Mouse (Mus musculus) liver, embryonic 12.5 days (tissue): ENCODE data around the gene Slc29a2. TPM values are rescaled to one million over a fixed set of nuclear protein-coding genes. Genes with fewer than 3 reads are reported as not detected.
A peak's percentile ranks its signal among the peaks of the same experiment; 100 is the strongest.

Source experiments
- ATAC-seq: fragments of 200-750 bp; cut with Nextera tagmentation; 2 replicates; pipeline ENCODE4 v1.8.0; 2017; ENCODE audit warnings: moderate number of reproducible peaks, mild to moderate bottlenecking, moderate library complexity
- H3K27ac ChIP-seq: fragments of 300-500 bp; sonication (generic); 2 replicates; pipeline ENCODE4 v1.5.1; 2016; ENCODE audit warnings: mild to moderate bottlenecking
- H3K27me3 ChIP-seq: fragments of 300-500 bp; sonication (generic); replicated peaks from 2 replicates; pipeline ENCODE4 v1.6.1; 2016; ENCODE audit warnings: mild to moderate bottlenecking, moderate library complexity
- H3K36me3 ChIP-seq: fragments of 300-500 bp; sonication (generic); 2 replicates; pipeline ENCODE4 v1.6.1; 2016; ENCODE audit warnings: mild to moderate bottlenecking, moderate library complexity
- H3K4me1 ChIP-seq: fragments of 300-500 bp; sonication (generic); 2 replicates; pipeline ENCODE4 v1.6.1; 2016
- H3K4me2 ChIP-seq: fragments of 300-500 bp; sonication (generic); 2 replicates; pipeline ENCODE4 v1.6.1; 2016; ENCODE audit warnings: mild to moderate bottlenecking, moderate library complexity
- H3K4me3 ChIP-seq: fragments of 300-500 bp; sonication (generic); 2 replicates; pipeline ENCODE4 v1.5.1; 2016; ENCODE audit warnings: mild to moderate bottlenecking, moderate library complexity
- H3K9ac ChIP-seq: fragments of 300-500 bp; sonication (generic); 2 replicates; pipeline ENCODE4 v1.6.1; 2016; ENCODE audit warnings: mild to moderate bottlenecking, moderate library complexity
- H3K9me3 ChIP-seq: fragments of 300-500 bp; sonication (generic); replicated peaks from 2 replicates; pipeline ENCODE4 v1.6.1; 2016; ENCODE audit warnings: mild to moderate bottlenecking, moderate library complexity
- WGBS: fragments of 180-500 bp; shearing (Covaris S2); methylation state at CpG from one replicate; pipeline ENCODE4 v1.1.7; 2016; ENCODE audit not compliant: insufficient replicate concordance; 5-methylcytosine and 5-hydroxymethylcytosine counted together
- polyA plus RNA-seq: library from polyadenylated mRNA; unstranded; fragments of >200 nt; fragmentation: Nextera tagmentation; extraction: Ambion mirVana; gene quantifications from 2 replicates; pipeline ENCODE4 v1.2.1, GENCODE M21; 2016

The Slc29a2 gene
- polyA plus RNA-seq, 1 experiment from 2014 or later: 3.8 TPM

GRCm38 (mm10) chr19:5037678-5038571, 14.3 kb downstream of the Slc29a2 start:
- H3K4me2 ChIP-seq: peak overlapping the region; percentile 91
- 5% methylated on average over 32 of the region's 32 CpGs for WGBS
- peak overlapping the region; percentile 77 for H3K4me3 ChIP-seq
- peak overlapping the region; percentile 73 for H3K9ac ChIP-seq
- no peak for ATAC-seq
- peaks cover 14% of the 10 kb centered on the region for H3K27me3 ChIP-seq
- 0 out of 2 replicates have a peak, but pooled peaks cover under 1% of the 10 kb centered on the region for H3K36me3 ChIP-seq
- H3K9me3 ChIP-seq: no peaks in the 10 kb centered on the region
- H3K4me1 ChIP-seq: peaks cover 42% of the 10 kb centered on the region
- H3K27ac ChIP-seq: 0 out of 2 replicates have a peak overlapping the region, but pooled peaks have one; percentile 59

- Histone ChIP-seq H3K4me2 (peak within 1 kb of the TSS; percentile 91), H3K27me3 (peaks cover 14% of the 10 kb centered on the region), H3K9ac (peak within 1 kb of the TSS; percentile 73), H3K4me3 (peak within 1 kb of the TSS; percentile 77), H3K36me3 (peaks cover 9% of the 10 kb centered on the region; the same call in 1 of the 2 replicates), H3K27ac (peak within 1 kb of the TSS; percentile 59; the same call in 1 of the 2 replicates), H3K9me3 (no peaks in the 10 kb centered on the region), H3K4me1 (peaks cover 42% of the 10 kb centered on the region)
- WGBS: under 1% methylated on average over 41 of the region's 44 CpGs
- ATAC-seq: peak; percentile 81
Measured at GRCm38 (mm10) chr19:5038709-5039156, 15.1 kb downstream of the Slc29a2 start, which contains the start of the genes B4gat1 and AC124502.3. TSS of gene B4gat1 (plus strand) at chr19:5038826. TSS of gene AC124502.3 (plus strand) at chr19:5038891.

DNA sequence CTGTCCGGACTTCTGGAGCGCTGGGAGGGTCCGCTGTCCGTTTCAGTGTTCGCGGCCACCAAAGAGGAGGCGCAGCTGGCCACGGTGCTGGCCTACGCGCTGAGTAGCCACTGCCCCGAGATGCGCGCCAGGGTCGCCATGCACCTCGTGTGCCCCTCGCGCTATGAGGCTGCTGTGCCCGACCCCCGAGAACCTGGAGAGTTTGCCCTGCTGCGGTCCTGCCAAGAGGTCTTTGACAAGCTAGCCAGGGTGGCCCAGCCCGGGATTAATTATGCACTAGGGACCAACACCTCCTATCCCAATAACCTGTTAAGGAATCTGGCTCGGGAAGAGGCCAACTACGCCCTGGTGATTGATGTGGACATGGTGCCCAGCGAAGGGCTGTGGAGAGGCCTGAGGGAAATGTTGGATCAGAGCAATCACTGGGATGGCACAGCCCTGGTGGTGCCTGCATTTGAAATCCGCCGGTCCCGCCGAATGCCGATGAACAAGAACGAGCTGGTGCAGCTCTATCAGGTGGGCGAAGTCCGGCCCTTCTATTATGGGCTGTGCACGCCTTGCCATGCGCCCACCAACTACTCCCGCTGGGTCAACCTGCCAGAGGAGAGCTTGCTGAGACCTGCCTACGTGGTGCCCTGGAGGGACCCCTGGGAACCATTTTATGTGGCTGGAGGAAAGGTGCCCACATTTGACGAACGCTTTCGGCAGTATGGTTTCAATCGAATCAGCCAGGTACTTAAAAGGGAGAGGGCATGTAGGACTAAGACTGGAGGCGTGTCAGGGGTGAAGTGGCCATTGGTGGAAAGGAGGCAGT, 15.8 kb downstream of the Slc29a2 start:
- no peaks in the 10 kb centered on the region for H3K9me3 ChIP-seq
- H3K36me3 ChIP-seq: peaks cover 12% of the 10 kb centered on the region; the same call in 1 of the 2 replicates
- peaks cover 42% of the 10 kb centered on the region for H3K4me1 ChIP-seq
- H3K27ac ChIP-seq: peak overlapping the region; percentile 59; the same call in 1 of the 2 replicates
- H3K27me3 ChIP-seq: peaks cover 14% of the 10 kb centered on the region
- H3K9ac ChIP-seq: peak overlapping the region; percentile 73
- H3K4me2 ChIP-seq: peak overlapping the region; percentile 91
- H3K4me3 ChIP-seq: peak overlapping the region; percentile 77
- 22% methylated on average over 41 of the region's 41 CpGs for WGBS
- no peak for ATAC-seq

- peaks cover 11% of the 10 kb centered on the region for H3K27me3 ChIP-seq
- peak; percentile 82 for ATAC-seq
- H3K4me2 ChIP-seq: peak within 1 kb of the TSS; percentile 91
- peaks cover 42% of the 10 kb centered on the region for H3K4me1 ChIP-seq
- 2% methylated on average over 40 of the region's 40 CpGs for WGBS
- peaks cover 18% of the 10 kb centered on the region for H3K36me3 ChIP-seq
- peak within 1 kb of the TSS; percentile 79 for H3K9ac ChIP-seq
- H3K27ac ChIP-seq: peak within 1 kb of the TSS; percentile 89
- peak within 1 kb of the TSS; percentile 77 for H3K4me3 ChIP-seq
- no peaks in the 10 kb centered on the region for H3K9me3 ChIP-seq
Measured at GRCm38 (mm10) chr19:5040862-5041523, 17.3 kb downstream of the Slc29a2 start, which contains the start of gene Brms1. TSS of gene Brms1 (plus strand) at chr19:5041354.

- Histone ChIP-seq H3K9ac (peak overlapping the region; percentile 79), H3K4me1 (peaks cover 42% of the 10 kb centered on the region), H3K27me3 (peaks cover 11% of the 10 kb centered on the region), H3K27ac (peak overlapping the region; percentile 89), H3K36me3 (peaks cover 24% of the 10 kb centered on the region), H3K4me3 (peak overlapping the region; percentile 77), H3K9me3 (no peaks in the 10 kb centered on the region), H3K4me2 (peak overlapping the region; percentile 91)
- under 1% methylated on average over 16 of the region's 16 CpGs for WGBS
- ATAC-seq: no peak; the same call in 1 of the 2 replicates
Measured at GRCm38 (mm10) chr19:5041588-5041987, 17.9 kb downstream of the Slc29a2 start.

GRCm38 (mm10) chr19:5045531-5045930, 21.9 kb downstream of the Slc29a2 start:
- Histone ChIP-seq H3K4me2 (no peak overlapping the region), H3K27me3 (peaks cover 7% of the 10 kb centered on the region), H3K9me3 (no peaks in the 10 kb centered on the region), H3K4me1 (peaks cover 26% of the 10 kb centered on the region), H3K9ac (no peak overlapping the region), H3K27ac (no peak overlapping the region), H3K4me3 (no peak overlapping the region), H3K36me3 (peaks cover 57% of the 10 kb centered on the region)
- WGBS: 71% methylated on average over 4 of the region's 4 CpGs
- no peak for ATAC-seq

GRCm38 (mm10) chr19:5048138-5049056, 24.7 kb downstream of the Slc29a2 start:
- H3K4me1 ChIP-seq: peaks cover 19% of the 10 kb centered on the region
- H3K27me3 ChIP-seq: peaks cover 36% of the 10 kb centered on the region
- WGBS: 80% methylated on average over 14 of the region's 14 CpGs
- no peak for ATAC-seq
- peaks cover 52% of the 10 kb centered on the region for H3K36me3 ChIP-seq
- no peak overlapping the region for H3K27ac ChIP-seq
- no peak overlapping the region for H3K4me3 ChIP-seq
- H3K4me2 ChIP-seq: no peak overlapping the region
- H3K9me3 ChIP-seq: no peaks in the 10 kb centered on the region
- H3K9ac ChIP-seq: no peak overlapping the region

DNA sequence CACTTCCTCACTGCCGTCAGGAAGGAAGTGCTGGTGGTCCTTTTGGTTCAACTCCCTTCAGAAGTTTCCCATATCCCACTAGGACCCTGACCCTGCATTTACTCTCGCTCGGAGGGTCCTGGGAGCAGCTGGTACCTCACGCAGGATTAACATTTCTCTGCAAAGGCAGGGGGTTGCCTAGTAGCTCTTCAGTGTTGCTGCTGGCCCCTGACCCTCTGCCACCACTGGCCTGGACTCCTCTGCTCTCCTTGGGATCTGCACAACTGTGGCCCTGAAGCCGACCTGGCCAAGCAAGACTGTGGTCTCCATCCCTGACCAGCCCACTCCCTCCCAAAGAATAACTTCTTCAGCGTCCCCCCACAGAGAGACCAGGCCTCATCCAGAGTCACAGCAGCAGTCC, 25.7 kb downstream of the Slc29a2 start:
- H3K27me3 ChIP-seq: peaks cover 40% of the 10 kb centered on the region
- WGBS: 76% methylated on average over 6 of the region's 6 CpGs
- H3K4me1 ChIP-seq: peaks cover 19% of the 10 kb centered on the region
- no peak for ATAC-seq
- peaks cover 45% of the 10 kb centered on the region for H3K36me3 ChIP-seq
- no peak overlapping the region for H3K9ac ChIP-seq
- no peak overlapping the region for H3K27ac ChIP-seq
- no peak overlapping the region for H3K4me3 ChIP-seq
- no peak overlapping the region for H3K4me2 ChIP-seq
- no peaks in the 10 kb centered on the region for H3K9me3 ChIP-seq

GRCm38 (mm10) chr19:5050047-5050905, 26.6 kb downstream of the Slc29a2 start, which contains the start of gene Rin1:
TSS of gene Rin1 (plus strand) at chr19:5050481.
- ATAC-seq: no peak
- H3K27me3 ChIP-seq: peaks cover 48% of the 10 kb centered on the region
- H3K4me2 ChIP-seq: peak within 1 kb of the TSS; percentile 40
- peaks cover 19% of the 10 kb centered on the region for H3K4me1 ChIP-seq
- H3K27ac ChIP-seq: no peak within 1 kb of the TSS
- 27% methylated on average over 14 of the region's 14 CpGs for WGBS
- peaks cover 45% of the 10 kb centered on the region for H3K36me3 ChIP-seq
- H3K9me3 ChIP-seq: no peaks in the 10 kb centered on the region
- peak within 1 kb of the TSS; percentile 12; the same call in 1 of the 2 replicates for H3K4me3 ChIP-seq
- H3K9ac ChIP-seq: no peak within 1 kb of the TSS

- Histone ChIP-seq H3K27me3 (peaks cover 56% of the 10 kb centered on the region), H3K9ac (no peak overlapping the region), H3K4me3 (peak overlapping the region; percentile 12; the same call in 1 of the 2 replicates), H3K36me3 (peaks cover 38% of the 10 kb centered on the region), H3K4me2 (peak overlapping the region; percentile 40), H3K27ac (no peak overlapping the region), H3K9me3 (no peaks in the 10 kb centered on the region), H3K4me1 (peaks cover 19% of the 10 kb centered on the region)
- ATAC-seq: 0 out of 2 replicates have a peak, but pooled peaks have one; percentile 10
- WGBS: 14% methylated on average over 17 of the region's 17 CpGs
Measured at GRCm38 (mm10) chr19:5051031-5051430, 27.4 kb downstream of the Slc29a2 start.
